8 mouse cellular contexts compared by ENCODE assay signal in genomic region chr10:59295241-59295811, GRCm38 (mm10). TPM values are rescaled to one million over a fixed set of nuclear protein-coding genes. Genes with fewer than 3 reads are reported as not detected.
A peak's percentile ranks its signal among the peaks of the same experiment; 100 is the strongest.
DNase-seq lines count a peak whose midpoint lies in the region; ATAC-seq and TF ChIP-seq lines count a peak whose summit lies in the region.

No protein-coding gene starts in this region.

- H3K4me2 ChIP-seq in hindbrain, embryonic 11.5 days (replicated peaks; ENCODE audit: low read depth, low read length), result no peak overlapping the region
- no peak overlapping the region for H3K4me2 ChIP-seq in hindbrain, embryonic 13.5 days
- no peak overlapping the region for H3K4me2 ChIP-seq in forebrain, embryonic 14.5 days (ENCODE audit: low read length)
- H3K4me2 ChIP-seq in intestine, postnatal 0 days (replicated peaks; ENCODE audit: low read depth), result no peak overlapping the region

- 77% methylated on average over 8 of the region's 8 CpGs for WGBS in hindbrain, embryonic 11.5 days
- 71% methylated on average over 8 of the region's 8 CpGs for WGBS in hindbrain, embryonic 13.5 days
- WGBS in forebrain, embryonic 14.5 days, result 67% methylated on average over 8 of the region's 8 CpGs
- WGBS in intestine, postnatal 0 days, result 48% methylated on average over 8 of the region's 8 CpGs

- no peaks in the 10 kb centered on the region for H3K9me3 ChIP-seq in hindbrain, embryonic 11.5 days (ENCODE audit: control insufficient read depth, low read length)
- no peaks in the 10 kb centered on the region for H3K9me3 ChIP-seq in hindbrain, embryonic 13.5 days
- H3K9me3 ChIP-seq in forebrain, embryonic 14.5 days (replicated peaks; ENCODE audit: control insufficient read depth, low read length), result no peaks in the 10 kb centered on the region
- H3K9me3 ChIP-seq in intestine, postnatal 0 days (ENCODE audit: control insufficient read depth), result no peaks in the 10 kb centered on the region

- no peaks in the 10 kb centered on the region for H3K36me3 ChIP-seq in hindbrain, embryonic 11.5 days (ENCODE audit: control insufficient read depth, insufficient read depth, low read length)
- no peaks in the 10 kb centered on the region for H3K36me3 ChIP-seq in hindbrain, embryonic 13.5 days
- no peaks in the 10 kb centered on the region for H3K36me3 ChIP-seq in forebrain, embryonic 14.5 days (ENCODE audit: control insufficient read depth, insufficient read depth, low read length)
- no peaks in the 10 kb centered on the region for H3K36me3 ChIP-seq in intestine, postnatal 0 days (ENCODE audit: control insufficient read depth, insufficient read depth)

- H3K4me1 ChIP-seq in hindbrain, embryonic 11.5 days (replicated peaks; ENCODE audit: control insufficient read depth, insufficient read depth, low read length), result no peaks in the 10 kb centered on the region
- H3K4me1 ChIP-seq in hindbrain, embryonic 13.5 days (replicated peaks), result no peaks in the 10 kb centered on the region
- no peaks in the 10 kb centered on the region for H3K4me1 ChIP-seq in forebrain, embryonic 14.5 days (ENCODE audit: control insufficient read depth, insufficient read depth, low read length)
- no peaks in the 10 kb centered on the region for H3K4me1 ChIP-seq in intestine, postnatal 0 days (replicated peaks; ENCODE audit: control insufficient read depth, insufficient read depth, low read length)

- no peaks in the 10 kb centered on the region for H3K27me3 ChIP-seq in hindbrain, embryonic 11.5 days (ENCODE audit: control insufficient read depth, insufficient read depth, low read length)
- H3K27me3 ChIP-seq in hindbrain, embryonic 13.5 days, result no peaks in the 10 kb centered on the region
- no peaks in the 10 kb centered on the region for H3K27me3 ChIP-seq in forebrain, embryonic 14.5 days (replicated peaks; ENCODE audit: control insufficient read depth, insufficient read depth, low read length)
- H3K27me3 ChIP-seq in intestine, postnatal 0 days (replicated peaks; ENCODE audit: control insufficient read depth, insufficient read depth, low read length), result no peaks in the 10 kb centered on the region

- DNase-seq in hindbrain, embryonic 11.5 days (ENCODE audit: low spot score), result peak; percentile 75
- peak; percentile 51 for DNase-seq in c-Kit-negative CD71-positive TER-119-positive erythroid progenitor cells, embryonic 14.5 days (ENCODE audit: low read depth, low spot score)
- peak; percentile 74 for DNase-seq in forebrain, embryonic 14.5 days (ENCODE audit: low spot score)
- DNase-seq in liver, result peak; percentile 80
- peak; percentile 67 to 88 for DNase-seq in spleen, postnatal 4 days (ENCODE audit: low spot score in 2 of 2)

- TF ChIP-seq CTCF in intestine, postnatal 0 days (IDR thresholded peaks at IDR 0.05; ENCODE audit: low read depth), result peak; percentile 84

- no peak overlapping the region for H3K27ac ChIP-seq in hindbrain, embryonic 11.5 days (ENCODE audit: low read depth, low read length)
- no peak overlapping the region for H3K27ac ChIP-seq in hindbrain, embryonic 13.5 days
- H3K27ac ChIP-seq in forebrain, embryonic 14.5 days (ENCODE audit: low read depth, low read length), result no peak overlapping the region
- H3K27ac ChIP-seq in intestine, postnatal 0 days (ENCODE audit: low read depth, low read length), result no peak overlapping the region

- no peak for ATAC-seq in hindbrain, embryonic 11.5 days (ENCODE audit: low FRiP score)
- no peak for ATAC-seq in hindbrain, embryonic 13.5 days (ENCODE audit: low FRiP score)
- peak; percentile 28; the same call in 1 of the 2 replicates for ATAC-seq in forebrain, embryonic 14.5 days
- ATAC-seq in intestine, postnatal 0 days, result peak; percentile 65
- peak; percentile 20 for ATAC-seq in monocyte, adult 5-6 weeks (replicated peaks; ENCODE audit: insufficient number of reproducible peaks, low FRiP score, low TSS enrichment, poor library complexity, severe bottlenecking)

- H3K4me3 ChIP-seq in hindbrain, embryonic 11.5 days (ENCODE audit: low read depth, low read length), result no peak overlapping the region
- H3K4me3 ChIP-seq in hindbrain, embryonic 13.5 days, result no peak overlapping the region
- no peak overlapping the region for H3K4me3 ChIP-seq in forebrain, embryonic 14.5 days (ENCODE audit: low read depth, low read length)
- no peak overlapping the region for H3K4me3 ChIP-seq in intestine, postnatal 0 days (ENCODE audit: low read depth, low read length)

- no peak overlapping the region for H3K9ac ChIP-seq in hindbrain, embryonic 11.5 days (ENCODE audit: low read depth, low read length)
- no peak overlapping the region for H3K9ac ChIP-seq in hindbrain, embryonic 13.5 days
- no peak overlapping the region for H3K9ac ChIP-seq in forebrain, embryonic 14.5 days (ENCODE audit: low read length)
- H3K9ac ChIP-seq in intestine, postnatal 0 days (ENCODE audit: low read depth, low read length), result no peak overlapping the region

RNA-seq across cellular contexts. Expression of gene P4ha1, which starts 27.8 kb away (rescaled TPM):
- 44.6 and 51.6 TPM in 2 replicates for polyA plus RNA-seq in hindbrain, embryonic 11.5 days (2014; fragmentation: Nextera tagmentation; extraction: Ambion mirVana)
- polyA plus RNA-seq in hindbrain, embryonic 13.5 days (2015; fragmentation: Nextera tagmentation; extraction: Ambion mirVana), result 28.7 and 29.9 TPM in 2 replicates
- 23.8 and 29.2 TPM in 2 replicates for polyA plus RNA-seq in forebrain, embryonic 14.5 days (2014; fragmentation: Nextera tagmentation; extraction: Ambion mirVana)
- polyA plus RNA-seq in intestine, postnatal 0 days (2015; fragmentation: Nextera tagmentation; extraction: Ambion mirVana), result 8.7 TPM in 2 replicates
- total RNA-seq in monocyte, adult 5-6 weeks (2017), result 55.0 to 101 TPM (median 84.1 TPM) in 3 replicates

Comparison
In these comparisons a context has a peak if more than half of its experiments do, and no peak if none do; other contexts are left out.
1. ATAC-seq: peak in forebrain, embryonic 14.5 days (single experiment), intestine, postnatal 0 days (single experiment) and monocyte, adult 5-6 weeks (single experiment); none in hindbrain, embryonic 11.5 days (single experiment) and hindbrain, embryonic 13.5 days (single experiment).
2. Peak in every context shown above with its lines, with median percentiles within 50 percentile points of each other: DNase-seq.